Mouse (Mus musculus) brain, embryonic 14.5 days (tissue): Measurements from ENCODE around the gene Ncam1. TPM values are rescaled to one million over a fixed set of nuclear protein-coding genes. Genes with fewer than 3 reads are reported as not detected.

Source experiments
- DNase-seq: peaks from one replicate; pipeline ENCODE4 v3.0.0-alpha.2; 2011; ENCODE audit warnings: low read depth
- CTCF ChIP-seq: fragments of 200-500 bp; IDR thresholded peaks from 2 replicates; pipeline ENCODE4 v1.5.1; 2012; ENCODE audit warnings: inconsistent platforms, mild to moderate bottlenecking, moderate library complexity, borderline replicate concordance; ENCODE audit not compliant: insufficient read depth, insufficient read length; ENCODE audit errors: extremely low read depth
- POLR2A ChIP-seq: fragments of 200-500 bp; IDR thresholded peaks from 2 replicates; pipeline ENCODE4 v1.6.1; 2012; ENCODE audit warnings: mild to moderate bottlenecking, inconsistent platforms, borderline replicate concordance; ENCODE audit not compliant: poor library complexity, insufficient read depth, insufficient read length, severe bottlenecking; ENCODE audit errors: extremely low read depth
- polyA plus RNA-seq: library from polyadenylated mRNA; depleted of rRNA; stranded (reverse); fragments of >200 nt; gene quantifications from 2 replicates; pipeline ENCODE4 v1.2.3, GENCODE M21; 2012; rRNA removed

The Ncam1 gene
- polyA plus RNA-seq = 104 and 231 TPM in 2 replicates

- TF ChIP-seq POLR2A (peak; percentile 20; the same call in 1 of the 2 replicates), CTCF (no peak)
- DNase-seq = peak; percentile 100
Measured at GRCm38 (mm10) chr9:49798806-49799205, at the start of gene Ncam1. Ncam1 (minus strand) TSS chr9:49798925.

DNA sequence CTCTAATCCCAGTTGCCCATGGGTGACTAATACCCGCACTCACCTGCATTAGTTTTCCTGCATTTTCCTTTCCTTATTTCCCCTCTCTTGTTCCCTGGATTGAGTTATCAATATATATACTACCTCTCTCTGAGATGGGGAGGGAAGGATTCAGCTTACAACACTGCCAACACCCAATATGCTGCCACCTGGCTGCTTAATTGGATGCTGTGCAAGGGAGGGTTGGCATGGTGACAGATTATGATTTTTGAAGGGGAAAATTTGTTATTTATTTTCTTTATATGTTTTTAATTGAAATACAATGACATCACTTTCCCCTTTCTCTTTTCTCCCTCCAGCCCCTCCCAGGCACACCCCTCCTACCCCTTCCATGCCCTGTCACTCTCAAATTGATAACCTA, 35.3 kb upstream of the Ncam1 start:
- DNase-seq = peak; percentile 43
- TF ChIP-seq CTCF (no peak), POLR2A (no peak)

GRCm38 (mm10) chr9:49827671-49828070, 28.9 kb upstream of the Ncam1 start:
- no peak for DNase-seq
- TF ChIP-seq CTCF (no peak), POLR2A (no peak)

DNA sequence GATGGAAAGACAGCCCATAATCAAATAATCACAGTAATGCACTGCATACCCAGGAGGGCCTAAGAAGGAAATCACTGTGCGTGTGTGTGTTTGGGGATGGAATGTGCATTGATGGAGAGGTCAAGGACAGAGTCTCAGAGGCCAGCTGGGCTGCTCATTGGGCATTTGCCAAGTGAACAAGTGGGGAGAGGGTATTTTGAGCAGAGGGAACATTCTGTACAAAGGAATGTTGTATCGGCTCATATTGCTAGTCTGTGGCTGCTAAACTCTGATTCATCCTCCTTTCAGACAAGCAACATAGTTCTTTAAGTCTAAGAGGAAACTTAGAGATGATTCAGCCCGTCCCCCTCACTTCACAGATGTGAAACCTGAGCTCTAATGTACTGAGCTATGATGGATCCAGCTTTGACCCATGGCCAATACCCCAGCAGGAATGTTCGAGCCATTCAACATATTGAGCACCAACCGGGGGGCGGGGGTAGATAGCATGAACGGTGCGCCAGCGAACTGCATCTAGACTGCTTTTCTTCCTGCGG, 17.5 kb upstream of the Ncam1 start:
- DNase-seq = no peak
- TF ChIP-seq POLR2A (no peak), CTCF (no peak)

GRCm38 (mm10) chr9:49814442-49814841, 15.7 kb upstream of the Ncam1 start:
- no peak for TF ChIP-seq CTCF
- no peak for TF ChIP-seq POLR2A
- DNase-seq = no peak

- TF ChIP-seq CTCF = no peak
- TF ChIP-seq POLR2A = no peak
- DNase-seq = no peak
Measured at GRCm38 (mm10) chr9:49803222-49803621, 4.5 kb upstream of the Ncam1 start.

DNA sequence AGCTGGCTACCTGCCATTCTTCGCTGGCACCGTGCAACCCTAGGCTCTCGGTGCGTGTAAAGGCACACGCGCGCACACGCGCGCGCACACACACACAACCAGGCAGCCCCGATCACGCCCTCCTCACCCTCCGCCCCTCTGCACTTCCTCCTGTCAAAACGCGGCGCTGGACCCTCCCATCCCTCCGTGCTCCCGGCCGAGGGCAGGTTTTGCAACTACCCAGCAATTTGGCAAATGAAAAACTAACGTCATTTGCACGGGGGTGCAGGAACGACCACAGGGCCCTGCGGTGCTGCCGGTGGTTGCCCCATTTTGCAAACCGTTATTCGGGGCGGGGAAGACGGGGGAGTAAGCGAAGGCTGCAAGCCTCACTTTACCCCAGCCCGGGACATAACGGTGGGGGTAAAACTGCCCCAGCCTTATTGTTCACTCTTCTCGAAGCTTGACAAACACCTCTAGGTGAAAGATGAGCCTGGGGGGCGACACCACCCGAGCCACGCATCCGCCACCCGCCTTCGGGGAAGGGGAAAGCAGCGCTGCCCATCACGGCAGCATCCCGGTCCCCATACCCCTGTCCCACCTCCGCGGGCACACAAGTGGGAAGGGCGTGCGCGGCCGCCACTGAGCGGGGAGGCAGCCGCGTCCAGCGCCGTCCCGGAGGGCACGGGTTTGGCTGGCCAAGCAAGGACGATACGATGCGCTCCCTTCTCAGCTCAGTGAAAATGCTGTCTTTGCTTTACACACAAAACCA, 729 bp downstream of the Ncam1 start:
- no peak for TF ChIP-seq CTCF
- TF ChIP-seq POLR2A = no peak
- DNase-seq = peak; percentile 92

DNA sequence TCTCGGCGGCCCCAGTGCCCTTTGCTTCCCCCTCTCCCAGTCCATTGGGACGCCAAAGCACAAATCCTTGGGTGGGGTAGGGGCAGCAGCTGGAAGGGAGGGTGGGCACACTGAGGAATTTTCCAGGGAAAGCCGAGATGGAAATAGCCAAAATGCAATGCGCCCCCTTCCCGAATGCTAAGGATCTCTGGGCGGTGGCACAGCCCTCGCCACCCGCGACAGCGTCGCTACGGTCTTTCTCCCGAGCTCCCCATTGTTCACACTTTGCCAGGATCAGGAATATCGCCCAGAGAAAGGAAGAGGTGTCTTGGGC, 1.3 kb downstream of the Ncam1 start:
- TF ChIP-seq POLR2A = no peak
- no peak for TF ChIP-seq CTCF
- no peak for DNase-seq

DNA sequence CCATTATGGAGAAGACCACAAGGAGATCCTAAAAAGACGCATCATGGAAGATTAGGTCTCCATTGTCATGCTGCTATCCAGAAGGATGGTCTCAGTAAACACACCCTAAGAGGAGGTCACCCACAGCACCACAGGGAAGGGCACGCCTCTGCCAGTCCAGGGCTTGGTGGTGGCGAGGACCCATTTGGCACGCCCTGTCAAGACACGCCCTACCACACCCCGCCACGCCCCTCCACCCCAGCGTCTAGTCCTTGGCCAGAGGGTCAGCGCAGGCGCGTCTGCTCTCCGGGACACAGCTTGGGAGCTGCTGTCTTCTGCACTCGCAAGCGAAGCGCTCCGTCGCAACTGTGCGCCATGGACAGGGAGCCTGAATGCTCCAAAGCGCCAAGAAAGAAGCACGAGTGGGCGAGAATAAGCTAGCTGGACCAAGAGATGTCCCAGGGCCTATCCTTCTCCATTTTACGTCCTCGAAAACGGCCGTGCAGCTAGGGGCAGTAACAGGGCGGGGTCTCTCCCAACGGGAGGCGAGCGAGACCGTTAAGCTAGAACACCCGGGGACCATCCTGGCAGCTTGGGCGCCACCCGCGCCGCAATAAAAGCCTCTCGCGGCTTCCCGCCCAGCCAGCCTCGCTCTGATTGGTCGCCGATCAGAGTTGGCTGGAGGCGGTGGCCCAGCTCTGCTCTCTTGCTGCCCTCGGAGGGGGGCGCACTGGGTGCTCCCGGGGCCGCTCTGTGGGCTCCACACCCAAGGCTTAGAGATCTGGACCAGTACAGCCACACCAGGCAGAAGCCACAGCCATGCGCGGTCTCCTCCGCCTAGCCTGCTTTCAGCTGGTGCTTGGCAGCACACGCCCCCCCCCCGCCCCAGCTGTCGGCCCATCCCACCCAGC, 1.9 kb downstream of the Ncam1 start:
- peak; percentile 91 for DNase-seq
- TF ChIP-seq POLR2A (no peak; the same call in 1 of the 2 replicates), CTCF (no peak)

DNA sequence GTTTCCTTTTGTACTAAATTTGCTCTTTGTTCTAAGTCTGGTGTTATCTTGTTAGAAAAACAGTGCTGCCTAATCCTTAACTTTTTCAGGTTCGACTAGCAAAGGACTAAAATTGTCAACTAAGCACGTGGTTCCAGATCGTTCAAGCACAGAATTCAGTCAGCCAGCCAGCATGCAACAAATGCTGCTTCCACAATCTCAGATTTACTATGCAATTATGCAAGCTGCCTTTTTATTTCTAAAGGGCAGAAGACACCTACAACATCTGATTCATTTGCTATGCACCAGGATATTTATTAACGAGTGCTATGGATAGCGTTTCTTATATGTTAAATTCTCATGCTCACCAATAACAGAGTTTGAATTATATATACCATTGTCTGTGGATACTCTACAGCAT, 2.8 kb downstream of the Ncam1 start:
- TF ChIP-seq CTCF = no peak
- no peak for TF ChIP-seq POLR2A
- no peak for DNase-seq

DNA sequence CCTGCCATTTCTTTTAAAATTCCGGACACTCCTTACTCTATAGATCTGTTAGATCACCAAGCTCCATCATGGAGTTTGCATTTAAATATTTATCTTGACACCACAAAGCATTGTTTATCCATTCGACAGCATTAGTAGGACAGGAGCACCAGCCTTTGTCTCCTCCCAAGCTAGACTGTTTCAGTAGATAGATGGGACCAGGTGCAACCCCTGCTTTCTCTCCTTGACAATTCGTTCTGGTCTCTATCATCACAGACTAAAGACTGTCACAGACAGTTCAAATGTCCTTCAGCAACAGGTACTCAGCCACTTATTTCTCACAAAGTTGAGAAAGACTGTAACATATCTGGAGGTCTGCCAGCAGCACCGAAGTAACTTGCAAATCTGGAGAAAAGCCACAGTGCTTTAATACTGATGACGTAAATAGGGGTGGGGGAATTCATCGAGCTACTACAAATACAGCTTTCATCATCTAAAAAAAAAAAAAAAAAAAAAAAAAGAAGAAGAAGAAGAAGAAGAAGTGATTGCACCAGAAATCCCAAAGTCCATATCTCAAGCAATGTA, 4.7 kb downstream of the Ncam1 start:
- peak; percentile 59 for DNase-seq
- no peak for TF ChIP-seq POLR2A
- no peak for TF ChIP-seq CTCF
